Mouse (Mus musculus) thymus, adult 2 months (tissue): Measurements from ENCODE around the gene Stom.

ENCODE experiments used
- CTCF ChIP-seq: fragments of 200-500 bp; IDR thresholded peaks from 2 replicates; pipeline ENCODE4 v1.5.1; 2012; ENCODE audit warnings: mild to moderate bottlenecking, control low read depth, low read length, moderate library complexity, borderline replicate concordance; ENCODE audit not compliant: control insufficient read depth, poor library complexity, insufficient read depth; ENCODE audit errors: extremely low read depth
- POLR2A ChIP-seq: fragments of 200-500 bp; IDR thresholded peaks from 2 replicates; pipeline ENCODE4 v1.6.1; 2012; ENCODE audit warnings: mild to moderate bottlenecking, low read length, control low read depth, moderate library complexity; ENCODE audit not compliant: control insufficient read depth, poor library complexity, insufficient read depth; ENCODE audit errors: extremely low read depth

DNA sequence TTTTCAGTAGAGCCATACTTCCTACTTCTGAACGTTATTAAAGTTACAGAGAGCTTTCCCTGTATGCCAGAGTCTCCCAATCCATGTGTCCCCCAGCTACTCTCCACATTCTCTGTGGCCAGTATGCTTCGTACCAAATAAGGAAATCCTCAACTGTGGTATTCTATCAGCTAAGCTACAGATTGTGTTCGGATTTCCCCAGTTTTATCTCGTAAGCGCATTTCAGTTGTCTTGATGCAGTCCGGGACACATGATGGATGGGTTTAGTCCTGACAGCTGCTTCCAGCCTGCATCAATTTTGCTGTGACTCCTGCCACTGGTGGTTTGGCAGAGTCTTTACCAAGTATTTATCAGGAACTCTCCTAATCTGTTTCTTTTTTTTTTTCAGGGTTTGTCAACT is 40.8 kb upstream of the Stom start:
- TF ChIP-seq CTCF (no peak), POLR2A (no peak)
